Comparison of ENCODE assay signal across 2 mouse cellular contexts in genomic region chr10:93809438-93809837, GRCm38 (mm10). TPM values are rescaled to one million over a fixed set of nuclear protein-coding genes. Genes with fewer than 3 reads are reported as not detected.
"Had no signal": no experiment of that assay in that cellular context is flagged by ENCODE, and none has a peak within 500 bp of the region (broad histone marks: within the 10 kb centered on the region; RNA-seq: fewer than 3 reads in every experiment).

No protein-coding gene starts in this region.

RNA-seq across cellular contexts. Expression of gene Usp44, which starts 21.9 kb away (rescaled TPM):
- total RNA-seq: megakaryocyte, adult 5-6 weeks; megakaryocyte-erythroid progenitor cell, adult 5-6 weeks had no signal
